Mouse (Mus musculus): ENCODE measurements at regions not wholly inside any gene's neighbourhood (a gene's known extent, or its start where the extent isn't known, plus 50 kb on each side); places are given as distances from the start of the nearest gene placed in this dataset.
"Not testable (repeated sequence)": the region's sequence is repeated elsewhere in the genome, so short reads cannot be mapped to it uniquely, and the experiment has no call there.

DNA sequence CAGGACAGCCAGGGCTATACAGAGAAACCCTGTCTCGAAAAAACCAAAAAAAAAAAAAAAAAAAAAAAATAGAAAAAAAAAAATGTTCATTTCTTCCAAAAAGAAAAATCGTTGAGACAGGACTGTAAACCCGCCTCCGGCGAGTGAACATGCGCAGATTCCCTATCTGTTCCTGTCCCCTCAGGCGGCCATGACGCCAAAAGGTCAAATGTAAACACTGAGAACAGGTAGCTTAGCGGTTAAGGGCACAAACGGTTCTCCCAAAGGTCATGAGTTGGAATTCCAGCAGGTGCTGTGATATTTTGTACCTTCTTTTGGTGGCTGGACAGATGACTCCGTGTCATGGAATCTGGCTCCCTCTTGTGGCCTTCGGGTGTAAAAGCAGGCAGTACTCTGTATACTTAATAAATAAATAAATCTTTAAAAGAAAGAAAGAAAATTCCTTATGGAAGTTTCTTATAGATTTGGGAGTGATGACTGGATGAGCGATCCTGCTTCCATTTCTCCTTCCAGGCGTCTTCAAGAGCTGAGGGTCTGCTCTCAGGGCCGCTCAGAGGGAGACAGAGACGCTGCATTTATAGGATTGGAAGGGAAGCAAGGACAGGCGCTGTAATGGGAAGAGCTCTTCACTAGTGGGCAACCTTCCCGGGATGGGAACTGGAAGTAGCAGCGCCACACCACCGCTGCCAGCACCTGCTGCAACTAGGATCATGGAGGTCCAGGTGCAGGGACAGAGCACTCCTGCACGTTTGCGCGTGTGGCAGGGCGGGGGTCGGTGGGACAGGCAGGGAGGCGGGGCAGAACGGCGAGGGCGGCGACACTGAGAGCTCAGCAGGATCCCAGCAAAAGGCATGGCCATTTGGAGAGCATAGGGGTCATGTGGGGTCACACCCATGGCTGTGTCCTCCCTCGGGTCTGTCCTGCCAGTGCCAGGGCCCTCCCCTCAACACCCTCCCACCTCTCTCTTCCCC, 189.2 kb upstream of the Gm10767 start:
- DNase-seq (ENCODE audit: low read depth, low spot score), result peak; percentile 97

DNA sequence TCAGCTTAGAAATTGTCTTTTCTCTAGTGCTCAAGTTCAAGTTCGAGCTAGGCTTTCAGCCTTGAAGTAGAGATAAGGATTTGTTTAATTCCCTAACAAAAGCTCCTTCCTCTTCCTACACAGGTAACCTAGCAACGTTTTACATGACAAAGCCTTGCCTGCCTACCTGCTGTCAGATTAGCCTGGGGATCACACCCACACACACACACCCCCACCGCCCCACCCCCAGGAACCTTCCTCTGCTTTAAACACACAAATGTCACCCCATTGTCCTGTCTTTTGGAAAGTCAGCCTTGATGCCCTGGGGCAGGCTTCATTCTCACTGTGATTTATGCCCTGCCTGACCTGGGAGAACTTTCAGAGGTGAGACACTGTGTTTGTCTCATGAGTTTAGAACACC, 193.7 kb upstream of the Gm10767 start:
- peak; percentile 100 for DNase-seq (ENCODE audit: low read depth, low spot score)

- peak; percentile 99 for DNase-seq (ENCODE audit: low read depth, low spot score)
These were observed 206.7 kb upstream of the Gm10767 start for GRCm38 (mm10) chr13:66697983-66698535.

DNA sequence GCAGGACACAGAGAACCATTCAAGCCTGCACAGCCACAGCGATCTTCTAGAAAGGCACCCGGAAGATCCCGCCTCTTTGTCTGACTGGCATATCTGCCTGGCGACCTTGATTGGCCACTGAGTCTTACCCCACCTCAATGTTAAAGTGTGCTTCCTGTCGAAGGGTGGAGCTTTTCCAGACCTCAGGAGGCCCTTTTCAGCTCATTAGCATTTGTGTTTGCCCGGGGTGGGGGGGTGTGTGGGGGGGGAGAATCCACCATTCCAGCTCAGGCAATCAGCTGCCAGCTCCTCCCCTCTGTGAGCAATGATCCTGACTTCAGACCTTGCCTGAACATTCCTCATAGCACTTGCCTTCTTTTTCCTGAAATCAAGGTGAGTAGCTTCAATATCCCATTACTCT, 223.9 kb upstream of the Gm10767 start:
- DNase-seq (ENCODE audit: low read depth, low spot score), result peak; percentile 97

GRCm38 (mm10) chr13:66642245-66642644, 201.3 kb upstream of the 2410141K09Rik start:
- peak; percentile 13 for DNase-seq (ENCODE audit: low read depth, low spot score)

DNA sequence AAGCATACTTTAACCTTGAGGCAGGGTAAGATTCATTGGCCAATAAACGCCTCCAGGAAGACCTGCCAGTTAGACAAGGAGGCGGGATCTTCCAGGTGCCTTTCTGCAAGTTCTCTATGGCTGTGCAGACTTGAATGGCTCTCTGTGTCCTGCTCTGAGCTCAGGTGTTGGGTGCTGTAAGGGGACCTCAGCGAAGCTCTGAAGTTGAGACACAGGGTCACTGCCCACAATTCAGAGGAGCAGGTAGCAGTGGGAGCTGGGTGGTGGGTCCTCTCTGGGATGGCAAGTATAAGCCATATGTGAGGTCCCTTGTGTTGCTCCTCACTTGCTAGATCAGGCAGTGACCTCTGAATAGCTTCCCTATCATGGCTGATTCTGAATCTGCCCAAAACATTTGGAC, 184.8 kb upstream of the 2410141K09Rik start:
- DNase-seq (ENCODE audit: low read depth, low spot score), result peak; percentile 67

GRCm38 (mm10) chr13:66586041-66586440, 145.1 kb upstream of the 2410141K09Rik start:
- not testable (repeated sequence) for DNase-seq (ENCODE audit: low read depth, low spot score)

GRCm38 (mm10) chr13:66563616-66564015, 122.7 kb upstream of the 2410141K09Rik start:
- DNase-seq (ENCODE audit: low read depth, low spot score), result peak; percentile 86

DNA sequence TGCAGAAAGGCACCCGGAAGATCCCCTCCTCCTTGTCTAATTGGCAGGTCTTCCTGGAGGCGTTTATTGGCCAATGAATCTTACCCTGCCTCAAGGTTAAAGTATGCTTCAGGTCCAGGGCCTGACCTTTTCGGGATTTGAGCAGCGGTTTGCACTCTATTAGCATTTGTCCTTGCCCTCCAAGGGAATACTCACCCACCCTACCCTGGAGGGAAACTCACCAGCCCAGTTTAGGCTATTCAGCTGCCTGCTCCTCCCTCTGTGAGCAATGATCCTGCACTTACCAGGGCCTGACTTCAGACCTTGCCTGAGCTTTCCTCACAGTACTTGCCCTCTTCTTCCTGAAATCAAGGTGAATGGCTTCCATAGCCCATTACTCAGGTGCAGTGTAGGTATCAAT, 115.5 kb upstream of the 2410141K09Rik start:
- DNase-seq (ENCODE audit: low read depth, low spot score), result peak; percentile 1

DNA sequence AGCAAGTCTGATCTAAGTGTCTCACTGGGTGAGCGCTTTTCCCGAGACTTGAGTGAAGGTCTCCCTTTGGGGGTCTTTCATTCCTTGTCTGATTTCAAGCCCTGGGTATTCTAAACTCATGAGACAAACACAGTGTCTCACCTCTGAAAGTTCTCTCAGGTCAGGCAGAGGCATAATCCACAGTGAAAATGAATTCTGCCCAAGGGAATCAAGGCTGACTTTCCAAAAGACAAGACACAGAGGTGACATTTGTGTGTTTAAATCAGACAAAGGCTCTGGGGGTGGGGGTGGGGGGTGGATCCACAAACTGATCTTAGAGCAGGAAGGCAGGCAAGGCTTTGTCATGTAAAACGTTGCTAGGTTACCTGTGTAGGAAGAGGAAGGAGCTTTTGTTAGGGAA, 107.0 kb upstream of the 2410141K09Rik start:
- DNase-seq (ENCODE audit: low read depth, low spot score), result peak; percentile 44

- not testable (repeated sequence) for DNase-seq (ENCODE audit: low read depth, low spot score)
These were observed 78.7 kb upstream of the 2410141K09Rik start for GRCm38 (mm10) chr13:66519596-66519995.

Measured in ES-CJ7 (cell line).